Mouse (Mus musculus): ENCODE results near the gene Alkbh4.

Alkbh4 gene

GRCm38 (mm10) chr5:136181197-136181596, 45.3 kb downstream of the Alkbh4 start:
- DNase-seq (ENCODE audit: low read depth, low spot score): no peak

GRCm38 (mm10) chr5:136182049-136182448, 46.1 kb downstream of the Alkbh4 start:
- no peak for DNase-seq (ENCODE audit: low read depth, low spot score)

- no peak for DNase-seq (ENCODE audit: low read depth, low spot score)
Measured at GRCm38 (mm10) chr5:136182830-136183229, 46.9 kb downstream of the Alkbh4 start.

- DNase-seq (ENCODE audit: low read depth, low spot score): no peak
Measured at GRCm38 (mm10) chr5:136183766-136184165, 47.8 kb downstream of the Alkbh4 start.

GRCm38 (mm10) chr5:136186723-136187122, 50.8 kb downstream of the Alkbh4 start:
- DNase-seq (ENCODE audit: low read depth, low spot score): peak; percentile 41
